Mouse (Mus musculus) liver, embryonic 15.5 days (tissue): ENCODE data around the gene Zfp513. TPM values are rescaled to one million over a fixed set of nuclear protein-coding genes. Genes with fewer than 3 reads are reported as not detected.

Experiments
- ATAC-seq: fragments of 200-750 bp; cut with Nextera tagmentation; 2 replicates; pipeline ENCODE4 v1.8.0; 2017; ENCODE audit warnings: moderate number of reproducible peaks, mild to moderate bottlenecking, moderate library complexity; ENCODE audit not compliant: insufficient read depth
- H3K27ac ChIP-seq: fragments of 300-500 bp; sonication (generic); replicated peaks from 2 replicates; pipeline ENCODE4 v1.5.1; 2015; ENCODE audit warnings: mild to moderate bottlenecking, inconsistent platforms
- H3K27me3 ChIP-seq: fragments of 300-500 bp; sonication (generic); 2 replicates; pipeline ENCODE4 v1.6.1; 2015; ENCODE audit warnings: mild to moderate bottlenecking, inconsistent platforms
- H3K36me3 ChIP-seq: fragments of 300-500 bp; sonication (generic); replicated peaks from 2 replicates; pipeline ENCODE4 v1.6.1; 2015; ENCODE audit warnings: moderate library complexity, mild to moderate bottlenecking, inconsistent platforms
- H3K4me1 ChIP-seq: fragments of 300-500 bp; sonication (generic); replicated peaks from 2 replicates; pipeline ENCODE4 v1.6.1; 2015; ENCODE audit warnings: inconsistent platforms
- H3K4me2 ChIP-seq: fragments of 300-500 bp; sonication (generic); 2 replicates; pipeline ENCODE4 v1.6.1; 2015; ENCODE audit warnings: moderate library complexity, mild to moderate bottlenecking, inconsistent platforms
- H3K4me3 ChIP-seq: fragments of 300-500 bp; sonication (generic); replicated peaks from 2 replicates; pipeline ENCODE4 v1.5.1; 2015; ENCODE audit warnings: mild to moderate bottlenecking, inconsistent platforms
- H3K9ac ChIP-seq: fragments of 300-500 bp; sonication (generic); 2 replicates; pipeline ENCODE4 v1.6.1; 2015; ENCODE audit warnings: moderate library complexity, mild to moderate bottlenecking, inconsistent platforms
- H3K9me3 ChIP-seq: fragments of 300-500 bp; sonication (generic); replicated peaks from 2 replicates; pipeline ENCODE4 v1.6.1; 2016; ENCODE audit warnings: inconsistent platforms
- WGBS: fragments of 180-500 bp; shearing (Covaris S2); methylation state at CpG from one replicate; pipeline ENCODE4 v1.1.7; 2015; ENCODE audit warnings: mixed read lengths; ENCODE audit not compliant: insufficient replicate concordance; 5-methylcytosine and 5-hydroxymethylcytosine counted together
- polyA plus RNA-seq: library from polyadenylated mRNA; unstranded; fragments of >200 nt; fragmentation: Nextera tagmentation; extraction: Ambion mirVana; gene quantifications from 2 replicates; pipeline ENCODE4 v1.2.1, GENCODE M21; 2015

The Zfp513 gene
- polyA plus RNA-seq, 1 experiment from 2014 or later, result 2.6 TPM

DNA sequence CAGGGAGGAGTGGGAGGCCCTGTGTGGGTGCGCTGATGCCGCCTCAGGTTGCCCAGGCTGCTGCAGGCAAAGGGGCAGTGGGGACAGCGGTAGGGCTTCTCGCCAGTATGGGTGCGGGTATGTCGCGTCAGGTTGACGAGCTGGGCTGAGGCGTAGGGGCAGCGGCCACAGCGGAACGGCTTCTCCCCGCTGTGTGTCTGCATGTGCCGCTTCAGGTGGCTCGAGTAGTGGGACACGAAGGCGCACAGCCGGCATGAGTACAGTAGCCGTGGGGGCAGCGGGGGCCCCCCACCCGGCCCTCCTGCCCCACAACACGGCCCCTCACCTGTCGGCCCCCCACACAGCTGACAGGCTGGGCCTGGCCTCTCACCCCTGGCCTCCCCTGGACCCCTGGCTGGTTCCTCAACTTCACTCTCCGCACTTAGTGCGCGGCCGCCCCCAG lies 1.8 kb downstream of the Zfp513 start:
- Histone ChIP-seq H3K4me3 (0 out of 2 replicates have a peak overlapping the region, but pooled peaks have one; percentile 86), H3K27me3 (no peaks in the 10 kb centered on the region), H3K36me3 (peaks cover 84% of the 10 kb centered on the region), H3K9me3 (no peaks in the 10 kb centered on the region), H3K9ac (no peak overlapping the region), H3K27ac (no peak overlapping the region), H3K4me2 (peak overlapping the region; percentile 94; the same call in 1 of the 2 replicates), H3K4me1 (peaks cover 31% of the 10 kb centered on the region)
- no peak for ATAC-seq
- 83% methylated on average over 27 of the region's 27 CpGs for WGBS

DNA sequence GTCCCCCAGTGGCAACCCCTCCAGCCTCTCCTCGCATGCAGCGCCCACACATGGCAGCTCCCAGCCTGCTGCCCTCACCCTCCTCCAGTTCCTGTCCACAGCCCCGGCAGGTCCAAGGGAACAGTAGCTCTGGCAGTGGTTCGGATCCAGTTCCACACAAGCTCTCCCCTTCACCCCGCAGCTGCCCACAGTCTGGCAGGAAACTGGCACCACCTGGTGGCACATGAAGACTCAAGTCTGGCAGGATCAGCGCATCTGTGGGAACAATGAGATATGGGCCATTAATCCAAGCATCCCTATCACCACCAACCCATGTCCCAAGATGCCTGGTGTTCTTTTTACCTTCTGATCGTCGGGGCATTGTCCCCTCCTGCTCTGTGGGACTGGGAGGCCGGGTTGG lies 2.2 kb downstream of the Zfp513 start:
- Histone ChIP-seq H3K9ac (no peak overlapping the region), H3K4me1 (peaks cover 31% of the 10 kb centered on the region), H3K4me2 (no peak overlapping the region), H3K27me3 (no peaks in the 10 kb centered on the region), H3K27ac (no peak overlapping the region), H3K36me3 (peaks cover 84% of the 10 kb centered on the region), H3K9me3 (no peaks in the 10 kb centered on the region), H3K4me3 (no peak overlapping the region)
- WGBS, result 79% methylated on average over 9 of the region's 9 CpGs
- ATAC-seq, result no peak

DNA sequence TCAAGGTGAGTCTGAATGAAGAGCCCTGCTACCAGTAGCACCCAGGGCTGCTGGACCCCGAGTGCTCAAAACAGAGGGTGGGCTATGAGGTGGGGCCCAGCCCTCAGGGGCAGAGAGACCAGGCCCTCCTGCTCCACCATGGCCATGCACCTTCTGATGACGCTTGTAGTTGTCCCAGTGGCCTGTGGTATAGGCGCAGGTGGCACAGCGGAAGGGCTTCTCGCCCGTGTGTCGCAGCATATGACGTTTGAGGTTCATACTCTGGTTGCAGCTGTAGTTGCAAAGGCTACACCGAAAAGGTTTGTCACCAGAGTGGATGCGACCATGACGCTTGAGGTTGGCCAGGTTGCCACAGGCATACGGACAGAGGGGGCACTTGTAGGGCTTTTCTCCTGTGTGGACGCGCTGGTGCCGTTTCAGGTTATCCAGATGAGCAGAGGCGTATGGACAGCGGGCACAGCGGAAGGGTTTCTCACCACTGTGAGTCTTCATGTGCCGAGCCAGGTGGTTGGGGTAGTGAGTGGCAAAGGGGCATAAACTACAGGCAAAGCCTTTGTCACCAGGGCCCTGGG lies 2.7 kb downstream of the Zfp513 start:
- Histone ChIP-seq H3K4me1 (peaks cover 36% of the 10 kb centered on the region), H3K27ac (no peak overlapping the region)
- WGBS, result 84% methylated on average over 19 of the region's 19 CpGs

GRCm38 (mm10) chr5:31198616-31199320 lies 3.3 kb downstream of the Zfp513 start:
- no peak overlapping the region for H3K4me3 ChIP-seq
- peaks cover 42% of the 10 kb centered on the region for H3K4me1 ChIP-seq
- H3K36me3 ChIP-seq, result peaks cover 80% of the 10 kb centered on the region
- ATAC-seq, result no peak
- H3K4me2 ChIP-seq, result no peak overlapping the region
- no peak overlapping the region for H3K9ac ChIP-seq
- WGBS, result 82% methylated on average over 5 of the region's 5 CpGs
- H3K9me3 ChIP-seq, result no peaks in the 10 kb centered on the region
- no peaks in the 10 kb centered on the region for H3K27me3 ChIP-seq
- no peak overlapping the region for H3K27ac ChIP-seq

More for the DNA sequence above, 2.7 kb downstream of the Zfp513 start:
- H3K9me3 ChIP-seq, result no peaks in the 10 kb centered on the region
- no peak for ATAC-seq
- no peak overlapping the region for H3K9ac ChIP-seq
- H3K36me3 ChIP-seq, result peaks cover 84% of the 10 kb centered on the region
- H3K4me3 ChIP-seq, result no peak overlapping the region
- H3K27me3 ChIP-seq, result no peaks in the 10 kb centered on the region
- no peak overlapping the region for H3K4me2 ChIP-seq

- no peak for ATAC-seq
- no peak overlapping the region for H3K4me2 ChIP-seq
- no peak overlapping the region for H3K9ac ChIP-seq
- 78% methylated on average over 9 of the region's 9 CpGs for WGBS
- no peak overlapping the region for H3K4me3 ChIP-seq
- H3K27ac ChIP-seq, result no peak overlapping the region
- H3K27me3 ChIP-seq, result no peaks in the 10 kb centered on the region
- peaks cover 42% of the 10 kb centered on the region for H3K4me1 ChIP-seq
- peaks cover 74% of the 10 kb centered on the region for H3K36me3 ChIP-seq
- H3K9me3 ChIP-seq, result no peaks in the 10 kb centered on the region
These were observed 3.9 kb downstream of the Zfp513 start for GRCm38 (mm10) chr5:31198170-31198569.

DNA sequence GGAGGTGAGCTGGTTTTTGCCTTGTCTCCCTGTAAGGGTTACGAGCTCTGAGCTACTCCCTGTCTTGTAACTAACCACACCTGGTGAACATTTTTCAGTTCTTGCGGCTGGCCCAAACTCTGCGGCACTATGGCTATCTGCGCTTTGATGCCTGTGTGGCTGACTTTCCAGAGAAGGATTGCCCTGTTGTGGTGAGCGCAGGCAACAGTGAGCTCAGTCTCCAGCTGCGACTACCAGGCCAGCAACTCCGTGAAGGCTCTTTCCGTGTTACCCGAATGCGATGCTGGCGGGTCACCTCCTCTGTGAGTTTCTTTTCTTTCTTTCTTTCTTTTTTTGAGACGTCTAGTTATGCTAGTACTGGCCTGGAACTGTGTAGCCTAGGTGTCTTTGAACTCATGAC lies 5.0 kb downstream of the Zfp513 start:
- H3K9me3 ChIP-seq, result no peaks in the 10 kb centered on the region
- H3K4me3 ChIP-seq, result no peak overlapping the region
- no peak overlapping the region for H3K27ac ChIP-seq
- peaks cover 65% of the 10 kb centered on the region for H3K36me3 ChIP-seq
- no peaks in the 10 kb centered on the region for H3K27me3 ChIP-seq
- no peak for ATAC-seq
- peaks cover 35% of the 10 kb centered on the region for H3K4me1 ChIP-seq
- H3K9ac ChIP-seq, result no peak overlapping the region
- 91% methylated on average over 12 of the region's 12 CpGs for WGBS
- H3K4me2 ChIP-seq, result no peak overlapping the region

DNA sequence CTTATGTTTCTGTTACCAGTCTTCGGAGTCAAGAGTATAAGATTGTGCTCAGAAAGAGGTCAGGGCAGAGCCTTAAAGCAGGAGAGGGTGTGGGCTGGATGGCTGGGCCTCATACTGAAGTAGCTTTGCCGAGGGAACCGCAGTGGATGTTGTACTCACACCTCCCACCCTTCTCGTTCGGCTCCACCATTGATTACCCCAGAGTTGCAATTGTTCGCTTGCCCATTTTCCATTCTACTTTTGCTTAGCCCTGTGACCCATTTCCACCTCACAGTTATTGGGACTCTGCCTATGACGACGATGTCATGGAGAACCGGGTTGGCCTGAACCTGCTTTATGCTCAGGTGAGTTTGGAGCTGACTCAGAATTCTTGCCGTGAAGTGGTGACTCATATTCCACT lies 5.9 kb downstream of the Zfp513 start:
- ATAC-seq, result no peak
- H3K36me3 ChIP-seq, result peaks cover 66% of the 10 kb centered on the region
- no peaks in the 10 kb centered on the region for H3K27me3 ChIP-seq
- peaks cover 38% of the 10 kb centered on the region for H3K4me1 ChIP-seq
- H3K4me3 ChIP-seq, result no peak overlapping the region
- H3K9me3 ChIP-seq, result no peaks in the 10 kb centered on the region
- H3K9ac ChIP-seq, result no peak overlapping the region
- H3K27ac ChIP-seq, result no peak overlapping the region
- 85% methylated on average over 10 of the region's 10 CpGs for WGBS
- no peak overlapping the region for H3K4me2 ChIP-seq

GRCm38 (mm10) chr5:31195671-31196070 lies 6.4 kb downstream of the Zfp513 start:
- H3K9ac ChIP-seq, result no peak overlapping the region
- H3K4me1 ChIP-seq, result peaks cover 35% of the 10 kb centered on the region
- 79% methylated on average over 4 of the region's 4 CpGs for WGBS
- H3K36me3 ChIP-seq, result peaks cover 71% of the 10 kb centered on the region
- no peak overlapping the region for H3K4me2 ChIP-seq
- H3K4me3 ChIP-seq, result no peak overlapping the region
- H3K27me3 ChIP-seq, result no peaks in the 10 kb centered on the region
- no peak overlapping the region for H3K27ac ChIP-seq
- no peak for ATAC-seq
- no peaks in the 10 kb centered on the region for H3K9me3 ChIP-seq

DNA sequence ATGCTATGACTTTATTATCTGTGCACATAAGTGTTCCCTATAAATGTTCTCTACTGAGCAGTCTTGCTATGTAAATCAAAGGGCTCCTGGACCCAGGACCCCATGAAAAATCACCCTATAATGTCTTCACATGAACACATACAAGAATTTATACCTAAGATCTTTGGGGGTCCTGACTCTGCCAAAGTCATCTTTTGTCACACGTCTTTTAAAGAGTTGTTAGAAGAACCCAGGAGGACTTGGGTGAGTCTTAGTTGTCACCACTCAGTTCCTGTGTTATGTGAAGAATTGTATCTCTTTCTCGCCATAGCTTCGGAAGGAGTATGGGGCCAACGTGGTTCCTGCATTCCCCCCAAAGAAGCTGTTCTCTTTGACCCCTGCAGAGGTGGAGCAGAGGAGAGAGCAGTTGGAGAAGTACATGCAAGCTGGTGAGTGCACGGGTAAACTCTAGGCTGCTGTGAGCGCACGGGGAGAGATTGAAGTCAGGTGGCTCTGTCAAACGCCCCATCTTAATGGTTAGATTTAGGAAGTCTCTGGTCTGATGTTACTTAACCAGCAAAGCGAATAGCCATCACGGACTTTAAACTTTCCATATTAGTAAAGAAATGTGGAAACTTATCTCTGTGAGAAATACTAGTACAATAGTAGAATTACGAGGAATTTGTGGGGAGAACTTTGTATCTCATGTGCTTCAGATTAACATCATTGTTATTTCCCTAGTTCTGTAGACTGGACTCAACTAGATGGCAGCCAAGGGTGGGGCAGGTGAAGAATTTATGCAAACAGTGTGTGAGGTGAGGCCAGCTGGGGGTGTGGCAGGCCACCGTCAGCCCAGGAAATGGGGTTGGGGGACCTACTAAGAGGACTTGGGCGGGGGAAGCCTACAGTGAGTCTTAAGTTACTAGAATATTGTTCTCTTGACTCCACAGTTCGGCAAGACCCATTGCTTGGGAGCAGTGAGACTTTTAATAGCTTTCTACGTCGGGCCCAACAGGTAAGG lies 7.3 kb downstream of the Zfp513 start:
- peaks cover 30% of the 10 kb centered on the region for H3K4me1 ChIP-seq
- ATAC-seq, result no peak
- H3K27ac ChIP-seq, result 0 out of 2 replicates have a peak overlapping the region, but pooled peaks have one; percentile 91
- H3K36me3 ChIP-seq, result peaks cover 71% of the 10 kb centered on the region
- WGBS, result 83% methylated on average over 16 of the region's 16 CpGs
- H3K9me3 ChIP-seq, result no peaks in the 10 kb centered on the region
- peak overlapping the region; percentile 84 for H3K4me3 ChIP-seq
- peak overlapping the region; percentile 79 for H3K4me2 ChIP-seq
- no peaks in the 10 kb centered on the region for H3K27me3 ChIP-seq
- peak overlapping the region; percentile 85 for H3K9ac ChIP-seq

GRCm38 (mm10) chr5:31193631-31194281 lies 8.3 kb downstream of the Zfp513 start:
- Histone ChIP-seq H3K27ac (peak overlapping the region; percentile 91), H3K27me3 (no peaks in the 10 kb centered on the region), H3K9me3 (no peaks in the 10 kb centered on the region), H3K9ac (peak overlapping the region; percentile 85), H3K36me3 (peaks cover 70% of the 10 kb centered on the region), H3K4me3 (peak overlapping the region; percentile 84), H3K4me1 (peaks cover 30% of the 10 kb centered on the region), H3K4me2 (peak overlapping the region; percentile 79)
- no peak for ATAC-seq
- WGBS, result 5% methylated on average over 25 of the region's 25 CpGs
